Mouse (Mus musculus): ENCODE results near the gene Palm. TPM values are rescaled to one million over a fixed set of nuclear protein-coding genes. Genes with fewer than 3 reads are reported as not detected.

The Palm gene
- polyA plus RNA-seq, 1 experiment from 2014 or later = 129 TPM

- H3K36me3 ChIP-seq (replicated peaks) = peaks cover 74% of the 10 kb centered on the region
- no peak for DNase-seq (ENCODE audit: low spot score)
- no peaks in the 10 kb centered on the region for H3K9me3 ChIP-seq
- H3K27me3 ChIP-seq (replicated peaks; ENCODE audit: low read depth, poor library complexity, severe bottlenecking) = no peaks in the 10 kb centered on the region
- H3K4me3 ChIP-seq = no peak overlapping the region
- 91% methylated on average over 3 of the region's 3 CpGs for WGBS
- H3K4me1 ChIP-seq = peaks cover 39% of the 10 kb centered on the region
- no peak overlapping the region for H3K27ac ChIP-seq (replicated peaks)
Measured at GRCm38 (mm10) chr10:79762875-79763274, 30.5 kb upstream of the Palm start.

- H3K9me3 ChIP-seq = no peaks in the 10 kb centered on the region
- peaks cover 49% of the 10 kb centered on the region for H3K4me1 ChIP-seq
- peak overlapping the region; percentile 16; the same call in 1 of the 2 replicates for H3K4me3 ChIP-seq
- no peak for DNase-seq (ENCODE audit: low spot score)
- peaks cover 60% of the 10 kb centered on the region for H3K36me3 ChIP-seq (replicated peaks)
- H3K27me3 ChIP-seq (replicated peaks; ENCODE audit: low read depth, poor library complexity, severe bottlenecking) = no peaks in the 10 kb centered on the region
- no peak overlapping the region for H3K27ac ChIP-seq (replicated peaks)
- 91% methylated on average over 7 of the region's 7 CpGs for WGBS
Measured at GRCm38 (mm10) chr10:79764234-79764633, 29.1 kb upstream of the Palm start.

- H3K27ac ChIP-seq (replicated peaks) = no peak overlapping the region; the same call in 1 of the 2 replicates
- no peaks in the 10 kb centered on the region for H3K9me3 ChIP-seq
- DNase-seq (ENCODE audit: low spot score) = no peak
- peaks cover 50% of the 10 kb centered on the region for H3K36me3 ChIP-seq (replicated peaks)
- 82% methylated on average over 2 of the region's 2 CpGs for WGBS
- H3K27me3 ChIP-seq (replicated peaks; ENCODE audit: low read depth, poor library complexity, severe bottlenecking) = no peaks in the 10 kb centered on the region
- H3K4me3 ChIP-seq = peak overlapping the region; percentile 79
- H3K4me1 ChIP-seq = peaks cover 49% of the 10 kb centered on the region
Measured at GRCm38 (mm10) chr10:79765228-79765745, 28.1 kb upstream of the Palm start.

GRCm38 (mm10) chr10:79766001-79766507 lies 27.3 kb upstream of the Palm start:
- Histone ChIP-seq H3K4me1 (peaks cover 49% of the 10 kb centered on the region), H3K27ac (replicated peaks) (peak overlapping the region; percentile 95), H3K4me3 (peak overlapping the region; percentile 79), H3K9me3 (no peaks in the 10 kb centered on the region), H3K36me3 (replicated peaks) (peaks cover 42% of the 10 kb centered on the region), H3K27me3 (replicated peaks; ENCODE audit: low read depth, poor library complexity, severe bottlenecking) (0 out of 2 replicates have a peak, but pooled peaks cover 4% of the 10 kb centered on the region)
- WGBS = 10% methylated on average over 16 of the region's 16 CpGs
- DNase-seq (ENCODE audit: low spot score) = no peak

- H3K36me3 ChIP-seq (replicated peaks) = peaks cover 36% of the 10 kb centered on the region
- WGBS = under 1% methylated on average over 101 of the region's 101 CpGs
- H3K4me1 ChIP-seq = peaks cover 49% of the 10 kb centered on the region
Measured at GRCm38 (mm10) chr10:79766508-79767325, 26.7 kb upstream of the Palm start, which contains the start of gene Rnf126. Gene Rnf126, minus strand, starts transcription at chr10:79766952.

GRCm38 (mm10) chr10:79767372-79768244 lies 25.8 kb upstream of the Palm start:
- peak; percentile 95 for DNase-seq (ENCODE audit: low spot score)
- 12% methylated on average over 40 of the region's 40 CpGs for WGBS
- H3K27ac ChIP-seq (replicated peaks) = peak overlapping the region; percentile 95
- peaks cover 27% of the 10 kb centered on the region for H3K36me3 ChIP-seq (replicated peaks)
- H3K4me3 ChIP-seq = peak overlapping the region; percentile 79
- H3K4me1 ChIP-seq = peaks cover 49% of the 10 kb centered on the region
- 0 out of 2 replicates have a peak, but pooled peaks cover 7% of the 10 kb centered on the region for H3K27me3 ChIP-seq (replicated peaks; ENCODE audit: low read depth, poor library complexity, severe bottlenecking)
- H3K9me3 ChIP-seq = peaks cover 5% of the 10 kb centered on the region; the same call in 1 of the 2 replicates

More at GRCm38 (mm10) chr10:79766508-79767325, 26.7 kb upstream of the Palm start, which contains the start of gene Rnf126:
- DNase-seq (ENCODE audit: low spot score) = peak; percentile 99
- Histone ChIP-seq H3K9me3 (no peaks in the 10 kb centered on the region), H3K4me3 (peak within 1 kb of the TSS; percentile 79), H3K27ac (replicated peaks) (peak within 1 kb of the TSS; percentile 95), H3K27me3 (replicated peaks; ENCODE audit: low read depth, poor library complexity, severe bottlenecking) (0 out of 2 replicates have a peak, but pooled peaks cover 7% of the 10 kb centered on the region)

GRCm38 (mm10) chr10:79768400-79768799 lies 25.0 kb upstream of the Palm start:
- DNase-seq (ENCODE audit: low spot score) = peak; percentile 89
- Histone ChIP-seq H3K36me3 (replicated peaks) (peaks cover 19% of the 10 kb centered on the region), H3K9me3 (peaks cover 7% of the 10 kb centered on the region; the same call in 1 of the 2 replicates), H3K27ac (replicated peaks) (no peak overlapping the region), H3K4me3 (peak overlapping the region; percentile 79; the same call in 1 of the 2 replicates), H3K27me3 (replicated peaks; ENCODE audit: low read depth, poor library complexity, severe bottlenecking) (0 out of 2 replicates have a peak, but pooled peaks cover 7% of the 10 kb centered on the region), H3K4me1 (peaks cover 49% of the 10 kb centered on the region)
- WGBS = 2% methylated on average over 5 of the region's 5 CpGs

GRCm38 (mm10) chr10:79769329-79769728 lies 24.0 kb upstream of the Palm start:
- no peak overlapping the region for H3K27ac ChIP-seq (replicated peaks)
- H3K4me3 ChIP-seq = no peak overlapping the region
- H3K4me1 ChIP-seq = peaks cover 40% of the 10 kb centered on the region
- H3K27me3 ChIP-seq (replicated peaks; ENCODE audit: low read depth, poor library complexity, severe bottlenecking) = 0 out of 2 replicates have a peak, but pooled peaks cover 8% of the 10 kb centered on the region
- WGBS = 51% methylated on average over 4 of the region's 4 CpGs
- peaks cover 10% of the 10 kb centered on the region; the same call in 1 of the 2 replicates for H3K36me3 ChIP-seq (replicated peaks)
- H3K9me3 ChIP-seq = peaks cover 7% of the 10 kb centered on the region; the same call in 1 of the 2 replicates
- no peak for DNase-seq (ENCODE audit: low spot score)

GRCm38 (mm10) chr10:79772320-79772719 lies 21.1 kb upstream of the Palm start:
- no peak overlapping the region for H3K27ac ChIP-seq (replicated peaks)
- H3K4me3 ChIP-seq = no peak overlapping the region
- 89% methylated on average over 3 of the region's 3 CpGs for WGBS
- no peak for DNase-seq (ENCODE audit: low spot score)
- H3K27me3 ChIP-seq (replicated peaks; ENCODE audit: low read depth, poor library complexity, severe bottlenecking) = peaks cover 25% of the 10 kb centered on the region
- H3K9me3 ChIP-seq = peaks cover 7% of the 10 kb centered on the region; the same call in 1 of the 2 replicates
- peaks cover 21% of the 10 kb centered on the region for H3K4me1 ChIP-seq
- no peaks in the 10 kb centered on the region for H3K36me3 ChIP-seq (replicated peaks)

GRCm38 (mm10) chr10:79773208-79773607 lies 20.2 kb upstream of the Palm start:
- Histone ChIP-seq H3K4me3 (no peak overlapping the region), H3K36me3 (replicated peaks) (no peaks in the 10 kb centered on the region), H3K27me3 (replicated peaks; ENCODE audit: low read depth, poor library complexity, severe bottlenecking) (peaks cover 34% of the 10 kb centered on the region), H3K27ac (replicated peaks) (no peak overlapping the region), H3K4me1 (peaks cover 21% of the 10 kb centered on the region), H3K9me3 (peaks cover 7% of the 10 kb centered on the region; the same call in 1 of the 2 replicates)
- DNase-seq (ENCODE audit: low spot score) = no peak
- 96% methylated on average over 2 of the region's 2 CpGs for WGBS

- H3K36me3 ChIP-seq (replicated peaks) = no peaks in the 10 kb centered on the region
- WGBS = 72% methylated on average over 5 of the region's 5 CpGs
- H3K4me3 ChIP-seq = no peak overlapping the region
- H3K9me3 ChIP-seq = peaks cover 7% of the 10 kb centered on the region; the same call in 1 of the 2 replicates
- no peak overlapping the region for H3K27ac ChIP-seq (replicated peaks)
- H3K27me3 ChIP-seq (replicated peaks; ENCODE audit: low read depth, poor library complexity, severe bottlenecking) = peaks cover 48% of the 10 kb centered on the region
- no peak for DNase-seq (ENCODE audit: low spot score)
- H3K4me1 ChIP-seq = peaks cover 30% of the 10 kb centered on the region
Measured at GRCm38 (mm10) chr10:79774486-79775279, 18.7 kb upstream of the Palm start.

All from embryonic facial prominence, embryonic 10.5 days (tissue).